Mouse (Mus musculus) limb, embryonic 14.5 days (tissue): ENCODE measurements at regions not wholly inside any gene's neighbourhood (a gene's known extent, or its start where the extent isn't known, plus 50 kb on each side); places are given as distances from the start of the nearest gene placed in this dataset.

Source experiments
- ATAC-seq: fragments of 200-750 bp; cut with Nextera tagmentation; 2 replicates; pipeline ENCODE4 v1.8.0; 2017; ENCODE audit warnings: low read depth, moderate number of reproducible peaks, moderate TSS enrichment; ENCODE audit not compliant: low FRiP score
- DNase-seq: peaks from one replicate; pipeline ENCODE4 v3.0.0-alpha.2; 2015; ENCODE audit warnings: low spot score
- H3K27ac ChIP-seq: fragments of 300-500 bp; sonication (generic); replicated peaks from 2 replicates; pipeline ENCODE4 v1.5.1; 2014; ENCODE audit warnings: low read depth, mild to moderate bottlenecking, low read length, moderate library complexity, mixed read lengths
- H3K27me3 ChIP-seq: fragments of 300-500 bp; sonication (generic); 2 replicates; pipeline ENCODE4 v1.6.1; 2014; ENCODE audit warnings: low read length, mixed read lengths; ENCODE audit not compliant: control insufficient read depth, insufficient read depth
- H3K36me3 ChIP-seq: fragments of 300-500 bp; sonication (generic); 2 replicates; pipeline ENCODE4 v1.6.1; 2014; ENCODE audit warnings: mild to moderate bottlenecking, low read length, moderate library complexity, mixed read lengths; ENCODE audit not compliant: control insufficient read depth, insufficient read depth
- H3K4me1 ChIP-seq: fragments of 300-500 bp; sonication (generic); 2 replicates; pipeline ENCODE4 v1.6.1; 2014; ENCODE audit warnings: antibody characterized with exemption, low read length, mixed read lengths; ENCODE audit not compliant: control insufficient read depth, insufficient read depth
- H3K4me2 ChIP-seq: fragments of 300-500 bp; sonication (generic); replicated peaks from 2 replicates; pipeline ENCODE4 v1.6.1; 2014; ENCODE audit warnings: low read depth, mild to moderate bottlenecking, low read length, moderate library complexity; ENCODE audit not compliant: severe bottlenecking
- H3K4me3 ChIP-seq: fragments of 300-500 bp; sonication (generic); replicated peaks from 2 replicates; pipeline ENCODE4 v1.5.1; 2014; ENCODE audit warnings: low read length
- H3K9ac ChIP-seq: fragments of 300-500 bp; sonication (generic); 2 replicates; pipeline ENCODE4 v1.6.1; 2014; ENCODE audit warnings: mild to moderate bottlenecking, low read depth, low read length, moderate library complexity; ENCODE audit not compliant: severe bottlenecking
- H3K9me3 ChIP-seq: fragments of 300-500 bp; sonication (generic); 2 replicates; pipeline ENCODE4 v1.6.1; 2016; ENCODE audit warnings: low read length; ENCODE audit not compliant: control insufficient read depth
- POLR2A ChIP-seq: fragments of 200-500 bp; IDR thresholded peaks from 2 replicates; pipeline ENCODE4 v1.8.0; 2012; ENCODE audit warnings: inconsistent platforms, mild to moderate bottlenecking, moderate library complexity, borderline replicate concordance; ENCODE audit not compliant: insufficient read depth, insufficient read length; ENCODE audit errors: extremely low read depth
- WGBS: fragments of 180-500 bp; shearing (Covaris S2); extraction: QIAGEN DNeasy Blood & Tissue Kit; methylation state at CpG from one replicate; pipeline ENCODE4 v1.1.7; 2014; 5-methylcytosine and 5-hydroxymethylcytosine counted together

DNA sequence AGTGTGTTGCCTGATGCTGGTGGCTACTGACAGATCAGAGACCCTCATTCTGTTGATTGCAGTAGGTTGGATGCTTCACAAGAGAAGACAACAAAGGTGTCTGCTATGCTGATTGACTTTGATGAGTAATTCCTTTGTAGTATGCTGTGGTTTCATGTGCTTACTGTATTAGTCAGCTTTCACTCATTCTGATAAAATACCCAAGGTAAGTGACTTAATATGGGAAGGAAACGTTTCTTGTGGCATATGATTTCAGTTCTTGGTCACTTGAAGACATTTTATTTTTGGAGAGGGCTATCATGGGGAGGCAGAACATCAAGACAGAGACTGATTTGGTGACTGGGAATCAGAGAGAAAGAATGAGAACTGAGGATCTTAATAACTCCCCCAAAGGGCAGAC lies 90.9 kb upstream of the Ndst3 start:
- no peaks in the 10 kb centered on the region for H3K4me1 ChIP-seq
- WGBS: 74% methylated on average over 1 of the region's 1 CpGs
- no peak for DNase-seq

GRCm38 (mm10) chr3:123784127-123784526 lies 93.5 kb upstream of the Ndst3 start:
- no peak for TF ChIP-seq POLR2A
- Histone ChIP-seq H3K36me3 (no peaks in the 10 kb centered on the region), H3K4me1 (no peaks in the 10 kb centered on the region), H3K27me3 (no peaks in the 10 kb centered on the region), H3K27ac (no peak overlapping the region), H3K4me2 (no peak overlapping the region), H3K9ac (no peak overlapping the region), H3K9me3 (no peaks in the 10 kb centered on the region), H3K4me3 (no peak overlapping the region)
- DNase-seq: no peak
- WGBS: 77% methylated on average over 1 of the region's 1 CpGs
- no peak for ATAC-seq

More for the DNA sequence above, 90.9 kb upstream of the Ndst3 start:
- Histone ChIP-seq H3K27me3 (no peaks in the 10 kb centered on the region), H3K9ac (no peak overlapping the region), H3K4me2 (no peak overlapping the region), H3K36me3 (no peaks in the 10 kb centered on the region), H3K4me3 (no peak overlapping the region), H3K9me3 (no peaks in the 10 kb centered on the region), H3K27ac (no peak overlapping the region)
- no peak for TF ChIP-seq POLR2A
- no peak for ATAC-seq

DNA sequence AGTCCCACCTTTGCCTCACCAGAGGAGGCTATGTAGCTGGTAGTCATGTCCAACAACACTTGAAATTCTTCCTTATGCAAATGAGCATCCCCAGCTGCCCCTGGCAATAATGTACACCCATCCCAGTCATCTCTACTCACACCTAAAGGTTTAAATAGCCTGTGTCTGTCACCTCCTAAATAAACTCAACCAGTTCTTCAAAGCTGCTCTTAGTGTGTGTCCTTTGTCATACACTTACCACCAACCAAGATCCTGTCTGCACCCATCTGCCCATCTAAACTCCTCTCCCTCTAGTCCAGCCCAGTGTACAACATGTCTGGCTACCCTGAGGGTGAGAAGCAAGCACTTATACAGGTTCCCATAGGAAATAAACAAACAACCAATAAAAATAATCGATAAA lies 103.4 kb upstream of the Ndst3 start:
- Histone ChIP-seq H3K4me2 (no peak overlapping the region), H3K9me3 (no peaks in the 10 kb centered on the region), H3K4me1 (no peaks in the 10 kb centered on the region), H3K27ac (no peak overlapping the region), H3K4me3 (no peak overlapping the region), H3K36me3 (no peaks in the 10 kb centered on the region), H3K9ac (no peak overlapping the region), H3K27me3 (no peaks in the 10 kb centered on the region)
- 88% methylated on average over 1 of the region's 1 CpGs for WGBS
- DNase-seq: no peak
- no peak for TF ChIP-seq POLR2A
- no peak for ATAC-seq

DNA sequence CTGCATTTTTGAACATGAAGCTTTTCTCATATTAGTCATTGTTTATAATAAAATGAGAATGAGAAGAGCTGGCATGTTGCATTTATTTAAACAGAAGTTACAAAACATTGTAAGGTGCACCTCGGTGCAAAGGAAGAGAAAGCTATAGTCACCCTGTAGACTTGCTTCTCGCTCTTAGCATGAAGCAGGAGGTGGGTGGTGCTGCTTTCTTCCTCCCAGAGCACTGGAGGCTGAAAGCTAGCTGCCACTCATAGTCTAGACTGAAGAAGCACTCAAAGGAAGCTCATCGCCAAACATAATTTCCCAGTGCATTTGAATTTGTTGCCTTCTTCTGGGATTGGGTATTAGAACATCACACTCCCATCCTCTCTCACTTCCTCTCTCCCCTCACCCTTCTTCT lies 114.7 kb upstream of the Ndst3 start:
- 89% methylated on average over 3 of the region's 3 CpGs for WGBS
- Histone ChIP-seq H3K4me1 (no peaks in the 10 kb centered on the region), H3K36me3 (no peaks in the 10 kb centered on the region), H3K4me2 (no peak overlapping the region), H3K4me3 (no peak overlapping the region), H3K9ac (no peak overlapping the region), H3K27ac (no peak overlapping the region), H3K9me3 (no peaks in the 10 kb centered on the region), H3K27me3 (no peaks in the 10 kb centered on the region)
- no peak for TF ChIP-seq POLR2A
- ATAC-seq: no peak
- DNase-seq: no peak

DNA sequence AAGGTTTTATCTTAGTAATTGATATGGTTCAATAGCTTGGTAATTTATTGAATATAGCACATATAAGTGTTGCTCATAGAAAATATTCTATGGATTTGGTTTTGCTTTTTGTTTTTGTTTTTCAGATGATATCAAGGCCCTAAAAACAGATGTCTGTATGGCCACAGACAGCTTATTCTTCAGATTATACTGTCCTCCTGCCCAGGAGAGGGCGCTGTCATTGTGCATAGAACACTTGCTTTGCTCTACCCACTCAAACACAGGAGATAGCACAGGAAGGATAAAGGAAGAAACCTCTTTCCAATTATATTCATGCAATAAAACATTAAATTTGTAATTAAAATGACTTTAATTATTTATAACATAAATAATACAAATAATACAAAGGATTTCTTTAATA lies 115.4 kb upstream of the Ndst3 start:
- Histone ChIP-seq H3K4me2 (no peak overlapping the region), H3K4me1 (no peaks in the 10 kb centered on the region), H3K27ac (no peak overlapping the region), H3K27me3 (no peaks in the 10 kb centered on the region), H3K4me3 (no peak overlapping the region), H3K9ac (no peak overlapping the region), H3K36me3 (no peaks in the 10 kb centered on the region), H3K9me3 (no peaks in the 10 kb centered on the region)
- no peak for DNase-seq
- no peak for TF ChIP-seq POLR2A
- 83% methylated on average over 1 of the region's 1 CpGs for WGBS
- ATAC-seq: no peak

DNA sequence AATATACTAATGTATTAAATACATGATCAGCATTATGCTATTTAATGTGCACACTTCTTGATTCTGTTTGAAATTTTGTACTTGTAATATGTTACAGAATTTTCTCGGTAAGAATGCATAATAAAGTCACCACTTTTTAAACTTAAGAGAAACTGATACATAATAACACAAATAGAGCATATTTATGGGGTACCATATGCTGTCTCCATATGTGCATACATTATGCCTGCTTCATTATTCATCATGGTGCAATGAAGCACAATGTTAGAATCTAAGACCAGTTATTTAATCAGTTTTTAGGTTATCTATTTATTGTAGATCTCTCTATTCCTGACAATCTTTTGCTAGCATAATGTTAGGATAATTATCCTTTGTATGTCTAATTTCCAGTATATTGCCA lies 115.9 kb upstream of the Ndst3 start:
- no peak for DNase-seq
- no peaks in the 10 kb centered on the region for H3K4me1 ChIP-seq
- H3K36me3 ChIP-seq: no peaks in the 10 kb centered on the region
- ATAC-seq: no peak
- H3K27ac ChIP-seq: no peak overlapping the region
- TF ChIP-seq POLR2A: no peak
- WGBS: 83% methylated on average over 1 of the region's 1 CpGs
- no peaks in the 10 kb centered on the region for H3K27me3 ChIP-seq
- no peaks in the 10 kb centered on the region for H3K9me3 ChIP-seq
- no peak overlapping the region for H3K4me2 ChIP-seq
- H3K4me3 ChIP-seq: no peak overlapping the region
- no peak overlapping the region for H3K9ac ChIP-seq
